ENCODE assay signal across 18 mouse cellular contexts in the genomic region with DNA sequence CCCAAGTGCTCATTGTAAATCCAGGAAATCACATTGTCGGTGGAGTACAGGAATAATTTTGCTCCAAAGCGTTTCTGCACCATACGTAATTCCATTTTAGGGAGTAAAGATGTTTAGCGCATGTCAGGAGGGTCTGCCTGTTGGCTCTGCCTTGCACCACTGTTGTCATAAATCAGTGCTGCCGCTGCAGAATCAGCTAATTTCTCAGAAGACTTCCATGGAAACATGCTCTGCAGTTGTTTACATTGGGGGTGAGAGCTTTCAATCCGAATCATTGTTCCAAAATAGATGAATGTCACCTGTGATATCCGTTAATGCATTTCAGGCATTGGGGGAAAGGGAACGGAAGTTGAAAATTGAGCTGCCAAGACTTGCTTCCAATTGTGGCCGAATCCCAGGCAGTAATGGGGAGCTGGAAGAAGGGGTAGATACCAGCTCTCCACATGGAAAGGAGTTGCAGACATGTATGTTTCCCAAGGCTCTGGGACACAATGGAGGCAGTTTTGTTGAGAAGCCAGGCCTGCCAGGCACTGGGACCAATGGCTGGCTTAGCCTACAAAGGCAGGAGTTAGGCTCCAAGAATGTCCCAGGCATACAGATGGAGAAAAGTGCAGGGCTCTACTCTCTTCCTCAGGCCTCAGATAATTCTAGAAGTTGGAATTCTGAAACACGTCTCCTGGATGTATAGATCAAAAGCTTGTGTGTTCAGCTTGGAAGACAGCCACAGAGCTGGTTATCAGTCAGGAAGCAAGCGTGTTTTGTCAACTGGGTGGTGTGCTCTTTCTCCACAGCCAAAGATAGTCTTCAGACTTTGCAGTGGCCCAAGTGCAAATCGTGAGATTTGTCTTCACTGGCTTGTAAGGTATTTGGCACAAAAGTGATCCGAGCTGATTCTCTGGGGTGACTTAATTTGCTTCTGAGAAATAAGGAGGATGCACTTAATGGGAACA.
DNase-seq lines count a peak whose midpoint lies in the region; ATAC-seq and TF ChIP-seq lines count a peak whose summit lies in the region.
"Had no signal": no experiment of that assay in that cellular context is flagged by ENCODE, and none has a peak within 500 bp of the region (broad histone marks: within the 10 kb centered on the region; RNA-seq: fewer than 3 reads in every experiment).

No protein-coding gene starts in this region.

- H3K4me3 ChIP-seq in heart, embryonic 10.5 days, result no peak overlapping the region
- H3K4me3 ChIP-seq in embryonic facial prominence, embryonic 12.5 days, result no peak overlapping the region
- H3K4me3 ChIP-seq in heart, embryonic 14.5 days (ENCODE audit: control insufficient read depth in 1 of 2, insufficient read depth in 1 of 2, low read depth in 1 of 2, low read length in 2 of 2), result no peak overlapping the region
- no peak overlapping the region for H3K4me3 ChIP-seq in limb, embryonic 14.5 days (replicated peaks; ENCODE audit: low read length)
- no peak overlapping the region for H3K4me3 ChIP-seq in forebrain, postnatal 0 days (ENCODE audit: low read depth, low read length)
- H3K4me3 ChIP-seq: hindbrain, embryonic 15.5 days; midbrain, embryonic 15.5 days had no signal

- H3K9ac ChIP-seq in embryonic facial prominence, embryonic 12.5 days, result no peak overlapping the region
- H3K9ac ChIP-seq in heart, embryonic 14.5 days (ENCODE audit: low read length), result no peak overlapping the region
- H3K9ac ChIP-seq in limb, embryonic 14.5 days (ENCODE audit: low read depth, low read length, severe bottlenecking), result no peak overlapping the region
- H3K9ac ChIP-seq in forebrain, postnatal 0 days, result no peak overlapping the region
- H3K9ac ChIP-seq: hindbrain, embryonic 15.5 days; midbrain, embryonic 15.5 days had no signal

- H3K27me3 ChIP-seq in heart, embryonic 10.5 days (ENCODE audit: insufficient read depth, poor library complexity, severe bottlenecking), result peaks cover 9% of the 10 kb centered on the region; the same call in 1 of the 2 replicates
- H3K27me3 ChIP-seq in embryonic facial prominence, embryonic 12.5 days, result no peaks in the 10 kb centered on the region
- no peaks in the 10 kb centered on the region for H3K27me3 ChIP-seq in heart, embryonic 14.5 days (ENCODE audit: control insufficient read depth, insufficient read depth, low read length)
- H3K27me3 ChIP-seq in limb, embryonic 14.5 days (ENCODE audit: control insufficient read depth, insufficient read depth, low read length), result no peaks in the 10 kb centered on the region
- no peaks in the 10 kb centered on the region; the same call in 1 of the 2 replicates for H3K27me3 ChIP-seq in forebrain, postnatal 0 days (ENCODE audit: insufficient read depth, low read length)
- H3K27me3 ChIP-seq: hindbrain, embryonic 15.5 days; midbrain, embryonic 15.5 days had no signal

- TF ChIP-seq CTCF in forebrain, postnatal 0 days (IDR thresholded peaks at IDR 0.05; ENCODE audit: low read depth), result no peak

- TF ChIP-seq POLR2A in limb, embryonic 14.5 days (IDR thresholded peaks at IDR 0.05; ENCODE audit: borderline replicate concordance, extremely low read depth, insufficient read depth, insufficient read length), result no peak

- no peak overlapping the region for H3K4me2 ChIP-seq in embryonic facial prominence, embryonic 12.5 days (replicated peaks)
- H3K4me2 ChIP-seq in heart, embryonic 14.5 days (ENCODE audit: low read length), result no peak overlapping the region
- no peak overlapping the region for H3K4me2 ChIP-seq in limb, embryonic 14.5 days (replicated peaks; ENCODE audit: low read depth, low read length, severe bottlenecking)
- H3K4me2 ChIP-seq in forebrain, postnatal 0 days (ENCODE audit: low read depth), result no peak overlapping the region
- H3K4me2 ChIP-seq: hindbrain, embryonic 15.5 days; midbrain, embryonic 15.5 days had no signal

- no peak for ATAC-seq in embryonic facial prominence, embryonic 12.5 days (ENCODE audit: insufficient number of reproducible peaks, insufficient read depth, low FRiP score, low TSS enrichment)
- ATAC-seq in heart, embryonic 14.5 days (ENCODE audit: insufficient number of reproducible peaks, insufficient read depth, low FRiP score, low read depth), result peak; percentile 68
- ATAC-seq in limb, embryonic 14.5 days (ENCODE audit: low FRiP score, low read depth), result peak; percentile 23; the same call in 1 of the 2 replicates
- ATAC-seq in forebrain, postnatal 0 days, result no peak
- ATAC-seq: forebrain, embryonic 16.5 days; midbrain, embryonic 15.5 days had no signal

- H3K9me3 ChIP-seq in heart, embryonic 10.5 days, result no peaks in the 10 kb centered on the region
- H3K9me3 ChIP-seq in embryonic facial prominence, embryonic 12.5 days, result no peaks in the 10 kb centered on the region
- H3K9me3 ChIP-seq in heart, embryonic 14.5 days (ENCODE audit: control insufficient read depth, low read length), result no peaks in the 10 kb centered on the region
- H3K9me3 ChIP-seq in limb, embryonic 14.5 days (ENCODE audit: control insufficient read depth, low read length), result no peaks in the 10 kb centered on the region
- H3K9me3 ChIP-seq in forebrain, postnatal 0 days (ENCODE audit: low read length), result no peaks in the 10 kb centered on the region
- H3K9me3 ChIP-seq: hindbrain, embryonic 15.5 days; midbrain, embryonic 15.5 days had no signal

- intact Hi-C loops in left cerebral cortex, postnatal 25 days (cut with DNase I), result no loop called here

- peak; percentile 91 for DNase-seq in heart, adult 11 months
- no peak for DNase-seq in heart, embryonic 10.5 days (ENCODE audit: low spot score)
- DNase-seq in limb, embryonic 14.5 days (ENCODE audit: low spot score), result peak; percentile 65
- DNase-seq in left cerebral cortex, postnatal 25 days (ENCODE audit: low spot score in 2 of 2), result no peak
- DNase-seq in testis, postnatal 14 days (ENCODE audit: low spot score), result no peak
- DNase-seq in forebrain, postnatal 0 days, result no peak
- DNase-seq: cerebellum, adult 11-12 months; gastrocnemius, postnatal 36 days; kidney, postnatal 10 days; layer of hippocampus, postnatal 36 days; lung, postnatal 10 days; right cerebral cortex, adult 18-20 months; thymus, postnatal 36 days had no signal

- WGBS in heart, embryonic 10.5 days, result 61% methylated on average over 13 of the region's 13 CpGs
- 68% methylated on average over 13 of the region's 13 CpGs for WGBS in embryonic facial prominence, embryonic 12.5 days
- 51% methylated on average over 13 of the region's 13 CpGs for WGBS in heart, embryonic 14.5 days
- WGBS in limb, embryonic 14.5 days, result 54% methylated on average over 13 of the region's 13 CpGs
- WGBS in forebrain, postnatal 0 days, result 82% methylated on average over 13 of the region's 13 CpGs

- H3K27ac ChIP-seq in heart, embryonic 10.5 days, result no peak overlapping the region
- H3K27ac ChIP-seq in embryonic facial prominence, embryonic 12.5 days, result peak overlapping the region; percentile 25; the same call in 1 of the 2 replicates
- peak overlapping the region; percentile 69 to 70 for H3K27ac ChIP-seq in heart, embryonic 14.5 days (replicated peaks in 1 of 2; ENCODE audit: control insufficient read depth in 1 of 2, insufficient read depth in 1 of 2, low read depth in 2 of 2, low read length in 2 of 2)
- H3K27ac ChIP-seq in limb, embryonic 14.5 days (replicated peaks; ENCODE audit: low read depth, low read length), result peak overlapping the region; percentile 1
- H3K27ac ChIP-seq in forebrain, postnatal 0 days (ENCODE audit: low read depth, low read length), result no peak overlapping the region
- H3K27ac ChIP-seq: hindbrain, embryonic 15.5 days; midbrain, embryonic 15.5 days had no signal

- H3K4me1 ChIP-seq in heart, embryonic 10.5 days, result peaks cover 23% of the 10 kb centered on the region; the same call in 1 of the 2 replicates
- peaks cover 15% of the 10 kb centered on the region; the same call in 1 of the 2 replicates for H3K4me1 ChIP-seq in embryonic facial prominence, embryonic 12.5 days
- H3K4me1 ChIP-seq in heart, embryonic 14.5 days (ENCODE audit: control insufficient read depth in 2 of 2, insufficient read depth in 2 of 2, low read length in 2 of 2), result peaks cover 15 to 32% of the 10 kb centered on the region in 2 experiments
- H3K4me1 ChIP-seq in limb, embryonic 14.5 days (ENCODE audit: control insufficient read depth, insufficient read depth, low read length), result peaks cover 22% of the 10 kb centered on the region
- H3K4me1 ChIP-seq in forebrain, postnatal 0 days (ENCODE audit: insufficient read depth), result no peaks in the 10 kb centered on the region
- H3K4me1 ChIP-seq: midbrain, embryonic 15.5 days had no signal

- no peaks in the 10 kb centered on the region for H3K36me3 ChIP-seq in heart, embryonic 10.5 days
- no peaks in the 10 kb centered on the region for H3K36me3 ChIP-seq in embryonic facial prominence, embryonic 12.5 days
- no peaks in the 10 kb centered on the region for H3K36me3 ChIP-seq in heart, embryonic 14.5 days (ENCODE audit: control insufficient read depth, insufficient read depth, low read length)
- H3K36me3 ChIP-seq in limb, embryonic 14.5 days (ENCODE audit: control insufficient read depth, insufficient read depth, low read length), result no peaks in the 10 kb centered on the region
- H3K36me3 ChIP-seq in forebrain, postnatal 0 days (ENCODE audit: insufficient read depth), result no peaks in the 10 kb centered on the region
- H3K36me3 ChIP-seq: hindbrain, embryonic 15.5 days; midbrain, embryonic 15.5 days had no signal

Comparison
In these comparisons a context has a peak if more than half of its experiments do, and no peak if none do; other contexts are left out.
1. DNase-seq: peak in heart, adult 11 months (single experiment) and limb, embryonic 14.5 days (single experiment); none in heart, embryonic 10.5 days (single experiment), left cerebral cortex, postnatal 25 days (0 of 2), testis, postnatal 14 days (single experiment) and forebrain, postnatal 0 days (single experiment).
2. H3K27ac ChIP-seq: peak in embryonic facial prominence, embryonic 12.5 days (single experiment), heart, embryonic 14.5 days (2 of 2) and limb, embryonic 14.5 days (single experiment); none in heart, embryonic 10.5 days (single experiment) and forebrain, postnatal 0 days (single experiment).
3. ATAC-seq: peak in heart, embryonic 14.5 days (single experiment) and limb, embryonic 14.5 days (single experiment); none in embryonic facial prominence, embryonic 12.5 days (single experiment) and forebrain, postnatal 0 days (single experiment).